Mouse (Mus musculus) cerebral cortex, adult 2 months (tissue): ENCODE data around the gene Gfpt2.

Experiments
- WGBS: fragments of 180-500 bp; shearing (Covaris S2); methylation state at CpG from one replicate; pipeline ENCODE4 v1.1.7; 2018; 5-methylcytosine and 5-hydroxymethylcytosine counted together

The Gfpt2 gene

DNA sequence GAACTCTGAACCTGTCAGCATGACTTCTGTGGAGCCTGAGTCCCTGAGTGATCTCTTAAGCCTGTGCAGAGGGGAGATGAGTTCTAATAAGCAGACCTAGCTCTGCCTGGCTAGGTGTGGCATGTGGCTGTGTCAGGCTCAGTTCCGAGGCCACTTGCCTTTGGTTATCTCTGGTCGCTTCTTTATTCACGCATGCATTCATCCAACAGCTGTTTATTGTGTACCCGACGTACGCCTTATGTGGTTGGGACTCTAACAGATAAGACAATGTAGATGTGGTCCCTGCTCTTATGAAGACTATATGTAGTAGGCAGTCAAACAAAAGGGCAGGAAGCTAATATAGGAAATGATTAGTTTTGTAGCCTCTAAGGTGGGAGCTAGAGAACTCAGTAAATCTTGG lies 5.0 kb downstream of the Gfpt2 start:
- WGBS = 93% methylated on average over 6 of the region's 6 CpGs

DNA sequence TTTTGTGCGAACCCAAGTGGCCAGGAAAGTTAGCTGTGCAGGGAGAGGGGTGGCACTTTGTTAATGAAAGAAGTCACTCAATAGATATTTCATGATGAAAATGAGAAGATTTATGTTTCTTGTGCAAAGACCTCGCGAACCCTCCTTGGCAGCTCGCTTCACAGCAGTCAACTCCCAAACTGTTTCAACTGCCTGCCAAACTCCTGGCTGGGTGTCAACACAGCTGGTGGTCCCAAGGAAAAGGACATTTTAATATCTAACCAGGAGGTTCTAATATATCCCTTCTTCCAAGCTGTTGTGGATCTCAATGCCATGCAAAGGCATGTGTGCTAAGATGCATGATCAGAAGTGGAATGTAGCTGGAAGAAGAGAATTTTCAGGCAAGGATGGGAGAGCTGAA lies 7.5 kb downstream of the Gfpt2 start:
- WGBS = 54% methylated on average over 4 of the region's 4 CpGs

DNA sequence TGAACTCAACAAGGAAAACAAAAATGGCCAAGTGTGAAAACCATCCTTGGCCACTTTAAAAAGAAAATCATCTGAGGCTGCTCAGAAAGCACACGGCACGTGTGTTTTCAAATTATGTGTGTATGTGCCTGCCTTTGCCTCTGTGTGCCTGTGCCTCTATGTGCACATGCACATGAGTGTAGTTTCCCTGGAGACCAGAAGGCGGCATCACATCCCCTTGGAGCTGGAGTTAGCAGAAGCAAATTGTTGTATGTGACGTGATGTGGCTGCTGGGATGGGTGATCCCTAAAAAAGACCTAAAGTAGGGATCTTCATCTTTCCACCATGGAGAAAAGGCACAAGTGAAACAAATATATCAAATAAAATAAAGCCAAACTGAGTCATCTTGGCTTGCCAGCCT lies 9.8 kb downstream of the Gfpt2 start:
- WGBS = 91% methylated on average over 4 of the region's 4 CpGs

DNA sequence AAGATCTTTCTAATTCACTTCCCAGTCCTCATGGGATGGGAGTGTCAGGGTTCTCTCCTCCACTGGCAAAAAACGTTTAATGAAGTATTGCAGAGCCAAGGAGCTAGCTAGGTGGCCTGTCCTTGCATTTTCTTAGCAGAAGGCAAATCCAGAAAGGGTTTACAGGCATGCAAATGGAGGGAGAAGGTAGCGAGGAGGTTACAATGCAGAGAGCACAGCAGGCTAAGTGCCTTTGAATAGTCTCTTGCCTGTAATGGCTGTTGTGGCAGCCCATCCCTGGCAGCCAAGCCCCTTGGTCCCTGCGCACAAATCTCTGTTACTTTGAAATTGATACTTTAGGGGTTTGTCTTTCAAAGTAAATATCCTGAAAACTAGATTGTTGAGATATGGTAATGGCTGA lies 12.2 kb downstream of the Gfpt2 start:
- WGBS = 61% methylated on average over 3 of the region's 3 CpGs

DNA sequence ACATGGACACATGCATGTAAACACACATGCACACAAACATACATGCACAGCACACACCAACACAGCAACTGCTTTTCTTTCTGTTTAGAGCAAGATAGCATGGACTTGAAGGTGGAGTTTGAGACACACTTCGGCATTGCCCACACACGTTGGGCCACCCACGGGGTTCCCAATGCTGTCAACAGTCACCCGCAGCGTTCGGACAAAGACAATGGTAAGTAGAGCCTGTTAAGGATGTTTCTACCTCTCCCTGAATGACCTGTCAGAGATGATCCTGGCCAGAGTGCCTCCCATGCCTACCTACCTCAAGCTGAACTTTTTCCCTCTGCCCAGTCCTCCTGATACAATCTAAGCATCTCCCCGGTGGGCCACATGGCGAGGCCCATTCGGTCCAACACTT lies 15.0 kb downstream of the Gfpt2 start:
- 88% methylated on average over 9 of the region's 9 CpGs for WGBS

DNA sequence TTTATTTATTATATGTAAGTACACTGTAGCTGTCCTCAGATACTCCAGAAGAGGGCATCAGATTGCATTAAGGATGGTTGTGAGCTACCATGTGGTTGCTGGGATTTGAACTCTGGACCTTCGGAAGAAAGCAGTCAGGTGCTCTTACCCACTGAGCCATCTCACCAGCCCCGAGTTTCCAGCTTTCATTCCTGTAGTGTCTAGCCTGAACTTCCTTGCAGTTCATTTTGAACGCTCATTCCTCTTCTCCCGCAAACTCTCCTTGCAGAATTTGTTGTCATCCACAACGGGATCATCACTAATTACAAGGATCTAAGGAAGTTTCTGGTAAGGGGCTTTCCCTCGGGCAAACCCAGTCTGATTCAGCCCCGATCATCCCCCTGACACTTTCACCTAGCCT lies 16.7 kb downstream of the Gfpt2 start:
- WGBS = 85% methylated on average over 7 of the region's 7 CpGs

DNA sequence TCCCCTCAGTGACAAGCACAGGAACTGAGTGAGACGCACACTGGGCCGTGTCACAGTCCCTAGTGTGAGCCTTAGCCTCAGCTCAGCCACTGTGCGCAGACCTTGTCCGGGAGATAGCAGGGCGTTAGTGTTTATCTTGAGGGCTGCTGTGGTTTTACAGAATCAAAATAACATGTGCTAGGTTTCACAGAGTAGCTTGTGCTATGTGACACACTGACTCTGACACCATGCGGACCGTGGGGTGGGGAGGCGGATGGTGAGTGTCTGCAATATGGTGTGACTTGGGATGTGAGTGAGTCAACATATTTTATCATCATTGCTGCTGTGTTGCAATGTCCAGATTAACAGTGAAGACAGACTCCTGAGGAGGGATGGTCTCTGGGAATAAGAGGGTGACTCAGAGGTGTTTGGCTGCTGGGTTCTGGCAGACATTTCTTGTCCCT lies 17.1 kb downstream of the Gfpt2 start:
- WGBS = 79% methylated on average over 8 of the region's 8 CpGs

DNA sequence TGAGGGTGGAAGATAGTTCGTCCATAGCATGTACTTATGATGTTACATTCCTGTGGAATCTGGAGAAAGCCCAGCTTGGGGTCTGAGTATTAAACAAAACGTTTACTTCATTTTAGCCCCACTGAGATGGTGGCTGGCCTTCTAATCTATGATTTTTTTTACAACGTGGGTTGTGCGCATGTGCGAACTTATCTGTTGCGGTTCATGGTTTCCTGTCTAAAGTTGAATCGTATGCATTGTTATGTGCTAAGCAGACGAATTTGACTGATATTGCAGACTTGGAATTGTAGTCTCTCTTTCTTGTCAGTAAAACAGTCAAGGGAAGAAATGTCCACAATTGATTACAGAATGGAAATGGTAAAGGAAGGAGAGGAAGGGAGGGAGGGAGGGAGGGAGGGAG lies 17.9 kb downstream of the Gfpt2 start:
- WGBS = 87% methylated on average over 8 of the region's 8 CpGs

DNA sequence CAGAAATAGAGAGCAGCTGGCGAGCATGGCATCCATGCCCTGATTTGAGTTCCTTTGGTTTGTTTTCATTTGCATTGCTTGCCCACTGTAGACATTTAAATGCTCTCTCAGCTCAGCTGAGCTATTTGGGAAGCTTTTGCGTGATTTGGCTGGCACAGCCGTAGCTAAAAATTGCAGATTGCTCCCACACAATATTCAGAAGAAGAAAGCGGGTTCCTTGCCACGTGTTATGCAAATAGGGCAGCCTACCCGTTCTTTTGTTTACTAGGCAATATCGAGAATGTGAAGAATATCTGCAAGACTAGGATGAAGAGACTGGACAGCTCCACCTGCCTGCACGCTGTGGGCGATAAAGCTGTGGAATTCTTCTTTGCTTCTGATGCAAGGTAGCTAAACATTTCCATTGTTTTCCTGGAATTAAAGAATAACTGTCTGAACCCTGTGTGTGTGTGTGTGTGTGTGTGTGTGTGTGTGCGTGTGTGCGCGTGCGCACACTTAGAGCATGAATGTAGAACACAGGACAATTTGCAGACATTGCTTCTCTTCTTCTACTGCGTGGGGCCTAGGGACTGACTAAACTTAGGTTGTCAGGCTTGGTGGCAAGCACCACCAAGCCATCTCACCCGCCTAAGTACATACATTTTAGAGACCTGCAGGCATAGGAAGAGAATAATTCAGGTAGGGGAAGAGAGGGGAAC lies 25.0 kb downstream of the Gfpt2 start:
- 41% methylated on average over 15 of the region's 15 CpGs for WGBS

DNA sequence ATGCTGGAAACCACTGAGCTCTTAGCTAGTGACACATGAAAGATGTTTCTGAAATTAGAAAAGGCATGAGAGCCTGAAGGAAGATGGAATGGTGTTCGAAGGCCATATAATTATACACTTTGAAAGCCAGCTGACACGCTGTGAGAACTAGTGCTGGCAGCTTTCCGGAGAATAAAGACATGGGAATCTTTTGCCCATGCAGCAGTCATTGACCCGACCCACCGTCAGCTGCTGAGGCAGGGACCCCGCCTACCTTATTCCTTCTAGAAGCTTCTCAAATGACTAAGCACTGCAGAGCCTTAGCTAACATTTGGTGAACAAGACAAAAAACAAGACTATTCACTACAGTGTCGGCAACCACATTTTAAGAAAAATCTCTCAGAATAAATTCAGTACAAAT lies 25.7 kb downstream of the Gfpt2 start:
- 41% methylated on average over 7 of the region's 7 CpGs for WGBS

DNA sequence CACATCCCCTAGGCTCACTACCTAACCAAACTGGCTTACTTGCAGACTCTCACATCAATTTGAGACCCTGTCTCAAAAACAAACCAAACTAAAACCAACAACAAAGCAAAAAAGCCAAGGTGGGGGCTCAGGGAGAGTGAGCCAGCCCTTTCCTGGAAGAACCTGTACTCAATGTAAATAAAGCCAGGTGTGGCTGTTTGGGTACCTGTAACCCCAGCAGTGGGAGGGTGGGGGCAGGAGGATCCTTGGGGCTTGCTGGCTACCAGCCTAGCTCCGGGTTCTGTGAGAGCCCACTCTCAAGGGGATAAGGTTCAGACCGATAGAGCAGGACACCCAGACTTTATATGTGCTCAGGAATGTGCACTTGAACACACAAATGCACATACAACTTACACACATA lies 26.9 kb downstream of the Gfpt2 start:
- 90% methylated on average over 2 of the region's 2 CpGs for WGBS

DNA sequence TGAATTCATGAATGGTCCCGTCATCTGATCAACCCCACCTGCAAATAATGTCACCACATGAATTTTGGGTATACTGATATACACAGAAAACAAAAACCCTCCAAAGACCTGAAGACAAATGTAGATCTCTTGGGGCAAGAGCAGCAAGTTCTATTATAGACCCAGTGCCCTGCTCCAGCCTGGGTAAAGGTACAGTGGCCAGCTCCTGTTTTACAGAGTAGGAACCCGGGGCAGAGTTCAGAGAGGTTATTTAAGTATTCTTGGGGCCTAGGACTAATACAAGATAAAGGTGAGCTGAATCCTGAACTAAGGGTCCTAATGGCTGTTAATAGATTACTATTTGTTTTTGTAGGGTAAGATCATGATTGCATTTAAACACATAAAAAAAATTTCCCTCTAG lies 27.6 kb downstream of the Gfpt2 start:
- WGBS = 96% methylated on average over 2 of the region's 2 CpGs

DNA sequence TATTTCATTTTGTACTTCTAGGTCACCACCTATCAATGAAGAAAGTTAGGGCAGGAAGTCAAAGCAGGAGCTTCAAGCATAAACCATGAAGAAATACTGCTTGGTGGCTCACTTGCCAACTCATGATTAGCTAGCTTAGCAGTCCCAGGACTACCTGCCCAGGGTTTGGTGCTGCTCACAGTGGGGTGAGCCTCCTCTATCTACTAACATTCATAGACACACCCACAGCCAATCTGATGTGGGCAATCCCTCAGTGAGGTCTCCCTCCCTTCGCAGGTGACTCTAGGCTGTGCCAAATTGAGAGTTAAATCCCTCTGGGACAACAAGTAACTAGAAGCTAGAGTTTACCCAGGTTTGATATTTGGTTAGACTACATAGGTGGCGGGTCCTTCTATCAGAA lies 28.4 kb downstream of the Gfpt2 start:
- 96% methylated on average over 2 of the region's 2 CpGs for WGBS

DNA sequence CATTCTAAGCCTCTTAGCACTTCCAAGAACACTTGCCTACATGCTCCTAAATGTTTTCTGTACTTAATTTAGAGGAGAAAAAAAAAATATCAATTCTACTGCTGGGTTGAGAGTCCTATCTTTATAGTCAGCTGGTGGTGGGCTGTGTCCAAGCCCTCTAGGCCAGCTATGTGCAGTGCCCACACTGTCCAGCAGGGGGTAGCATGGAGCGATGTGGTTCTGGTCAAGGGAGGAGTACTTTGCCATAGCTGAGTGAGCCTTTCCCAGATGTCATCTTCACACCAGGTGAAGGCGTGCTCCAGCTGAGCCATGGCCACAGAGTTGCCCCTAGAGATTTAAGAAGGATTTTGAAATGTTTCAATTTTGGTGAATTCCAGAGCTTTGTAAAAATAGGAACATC lies 30.9 kb downstream of the Gfpt2 start:
- 57% methylated on average over 2 of the region's 2 CpGs for WGBS

DNA sequence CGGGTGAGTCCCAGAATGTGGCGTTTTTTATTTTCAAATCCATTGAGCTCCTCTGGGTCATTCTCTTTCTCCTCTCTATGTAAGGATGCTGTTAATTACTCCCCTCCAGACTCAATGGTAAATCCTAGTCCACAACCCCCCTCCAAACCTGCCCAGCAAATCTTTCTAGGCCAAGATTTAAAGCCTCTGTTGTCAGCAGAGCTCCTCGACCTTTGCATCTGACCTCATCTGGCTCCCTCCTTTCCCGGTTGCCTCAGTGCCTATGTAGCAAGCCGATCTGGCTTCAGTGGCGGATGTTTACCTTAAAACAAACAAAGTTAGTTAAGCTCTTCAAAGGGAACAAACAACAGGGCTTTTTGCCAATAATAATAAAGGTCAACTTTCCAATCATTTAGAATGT lies 33.3 kb downstream of the Gfpt2 start:
- 68% methylated on average over 6 of the region's 6 CpGs for WGBS

DNA sequence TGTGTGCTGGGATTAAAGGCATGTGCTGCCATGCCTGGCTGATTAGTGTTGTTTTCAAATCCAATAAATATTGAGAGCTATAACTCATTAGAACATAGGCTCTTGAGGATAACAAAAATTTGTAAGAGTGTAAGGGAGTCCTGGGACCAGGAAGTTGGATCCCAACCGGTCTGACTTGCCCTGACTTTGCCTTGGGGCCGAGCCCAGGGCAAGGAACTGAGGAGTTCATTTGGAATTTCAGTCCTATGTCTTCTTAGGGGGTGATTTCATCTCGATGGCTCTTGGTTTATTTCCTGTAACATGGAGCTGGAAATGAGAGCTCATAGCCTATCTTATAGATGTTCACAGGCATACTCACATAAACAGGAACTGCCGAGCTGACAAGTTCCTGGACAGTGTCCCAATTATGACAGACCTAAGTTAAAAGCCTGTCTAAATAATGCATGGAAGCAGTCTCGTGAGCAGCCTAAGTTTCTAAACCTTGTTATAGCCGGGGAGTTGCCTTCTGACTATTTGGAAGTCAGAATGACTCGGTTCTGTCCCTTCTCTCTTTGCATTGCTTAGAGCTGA lies 35.3 kb downstream of the Gfpt2 start:
- WGBS = 64% methylated on average over 7 of the region's 7 CpGs

DNA sequence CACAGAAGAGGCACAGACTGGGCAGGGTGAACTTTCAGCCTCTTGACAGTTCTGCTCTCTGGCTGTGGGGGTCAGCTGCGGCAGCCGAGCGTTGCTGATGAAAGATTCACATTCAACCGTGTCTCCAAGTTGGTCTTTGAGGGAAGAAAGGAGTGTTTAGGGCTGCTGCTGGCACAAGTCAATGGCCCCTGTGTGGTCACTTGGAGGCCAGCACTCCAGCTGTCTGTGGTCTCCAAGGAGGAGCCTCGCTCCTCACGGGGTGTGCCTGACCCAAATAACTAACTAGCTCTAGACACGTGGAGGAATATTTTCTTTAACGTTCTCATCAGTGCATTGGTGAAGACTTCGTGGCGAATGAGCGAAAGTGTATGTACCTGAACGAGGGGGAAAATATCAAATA lies 38.0 kb downstream of the Gfpt2 start:
- WGBS = 76% methylated on average over 12 of the region's 12 CpGs

DNA sequence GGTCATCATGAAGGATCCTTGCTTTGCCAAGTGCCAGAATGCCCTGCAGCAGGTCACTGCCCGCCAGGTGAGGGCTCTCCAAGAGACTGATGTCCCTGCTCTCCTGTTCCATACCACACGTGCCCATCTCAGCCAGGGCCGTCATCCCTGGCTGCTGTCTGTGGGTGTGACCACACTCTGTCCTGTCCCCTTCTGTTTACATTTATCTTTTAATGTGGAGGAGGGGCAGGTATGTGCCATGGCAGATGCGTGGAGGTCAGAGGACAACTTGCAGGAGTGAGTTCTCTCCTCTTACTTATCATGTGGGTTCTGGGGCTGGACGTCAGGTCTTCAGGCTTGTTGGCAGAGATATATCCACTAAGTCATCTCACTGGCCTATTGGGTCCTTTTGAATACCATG lies 39.0 kb downstream of the Gfpt2 start:
- 91% methylated on average over 5 of the region's 5 CpGs for WGBS

DNA sequence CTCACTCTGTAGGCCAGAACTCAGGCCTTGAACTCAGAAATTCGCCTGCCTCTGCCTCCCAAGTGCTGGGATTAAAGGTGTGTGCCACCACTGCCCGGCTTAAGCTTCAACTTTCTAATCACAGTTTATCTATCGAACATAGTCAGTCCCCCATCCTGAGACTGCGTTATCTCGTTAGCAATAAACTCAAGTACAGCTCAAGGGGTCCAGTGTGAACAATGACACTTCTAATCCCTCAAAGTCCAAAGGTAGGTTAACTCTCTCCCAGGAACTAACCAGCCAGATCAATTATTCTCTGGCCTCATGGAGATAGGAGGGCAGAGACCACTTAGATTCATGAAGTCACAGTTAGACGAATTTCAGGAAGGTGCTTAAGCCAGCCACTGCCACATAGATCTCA lies 40.3 kb downstream of the Gfpt2 start:
- WGBS = 92% methylated on average over 6 of the region's 6 CpGs

DNA sequence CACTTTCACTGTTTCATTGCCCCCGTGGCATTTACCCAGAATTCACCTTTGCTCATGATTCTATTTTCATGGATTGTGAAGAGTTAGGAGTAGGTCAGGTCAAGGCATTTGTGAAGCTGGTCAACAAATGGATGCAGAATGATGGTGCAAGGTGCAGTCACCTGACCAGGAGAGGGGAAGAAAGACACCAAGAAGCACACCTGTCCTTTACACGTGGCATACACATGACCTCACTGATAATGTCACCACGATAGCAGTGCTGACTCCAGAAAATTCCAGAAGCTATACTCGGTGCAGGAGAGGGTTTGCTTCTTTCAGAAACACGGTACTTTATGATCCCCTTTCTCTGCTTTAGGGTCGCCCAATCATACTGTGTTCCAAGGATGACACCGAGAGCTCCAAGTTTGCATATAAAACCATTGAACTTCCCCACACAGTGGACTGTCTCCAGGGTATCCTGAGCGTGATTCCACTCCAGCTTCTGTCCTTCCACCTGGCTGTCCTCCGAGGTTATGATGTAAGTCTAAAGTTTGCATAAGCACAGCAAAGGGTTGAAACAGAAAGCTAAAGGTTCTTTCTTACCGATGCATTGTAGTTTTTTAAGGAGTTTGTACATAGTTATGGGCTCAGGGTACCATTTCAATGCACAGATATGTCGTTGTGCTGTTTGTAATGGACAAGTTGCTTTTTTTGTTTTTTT lies 41.4 kb downstream of the Gfpt2 start:
- 96% methylated on average over 11 of the region's 11 CpGs for WGBS

DNA sequence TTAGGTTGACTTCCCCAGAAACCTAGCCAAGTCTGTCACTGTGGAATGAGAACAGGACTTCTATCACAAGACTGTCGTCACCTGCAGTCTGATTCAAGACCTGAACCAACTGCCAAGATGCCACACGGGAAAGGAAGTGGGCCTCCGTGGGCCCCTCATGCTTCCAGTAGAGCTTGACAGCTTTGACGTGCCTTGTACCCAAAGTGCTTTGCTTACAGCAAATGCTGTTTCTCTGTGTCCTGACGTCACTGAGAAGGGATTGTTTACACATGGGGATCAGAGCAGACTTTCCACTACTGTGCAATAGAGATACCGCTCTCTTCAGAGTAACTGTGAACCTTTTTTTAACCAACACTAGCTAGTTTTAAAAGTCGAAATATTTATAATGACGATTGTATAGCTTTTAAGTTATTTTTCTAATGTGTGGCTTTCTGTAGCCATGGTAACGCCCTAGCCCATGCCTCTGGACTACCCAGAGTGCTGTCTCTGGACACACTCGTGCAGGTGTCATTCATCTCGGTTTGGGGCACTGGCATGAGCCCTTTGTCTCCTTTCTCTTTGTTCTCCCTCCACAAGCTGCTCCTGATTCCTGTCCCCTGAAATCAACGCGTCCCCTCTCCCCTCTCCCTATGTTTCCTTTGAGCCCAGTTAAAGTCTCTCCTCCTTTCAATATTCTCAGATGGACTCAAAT lies 43.9 kb downstream of the Gfpt2 start:
- 50% methylated on average over 13 of the region's 13 CpGs for WGBS

DNA sequence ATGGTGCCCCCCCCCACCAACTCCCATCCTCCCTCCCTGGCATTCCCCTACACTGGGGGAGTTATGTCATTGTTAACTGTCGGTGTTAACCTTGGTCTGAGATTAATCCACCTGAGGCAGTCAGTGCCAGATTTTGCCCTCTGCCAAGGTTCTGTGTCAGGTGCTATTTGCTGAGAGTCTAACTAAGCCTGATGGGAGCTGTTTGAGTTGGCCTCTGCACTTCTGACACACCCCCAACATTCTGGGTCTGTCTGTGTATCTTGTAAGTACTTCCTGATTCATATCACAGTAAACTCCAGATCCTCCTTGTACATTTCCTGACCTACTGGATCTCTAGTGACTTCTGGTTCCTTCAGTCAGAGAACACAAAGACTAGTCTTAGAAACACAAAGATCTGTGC lies 46.7 kb downstream of the Gfpt2 start:
- WGBS = 78% methylated on average over 1 of the region's 1 CpGs

DNA sequence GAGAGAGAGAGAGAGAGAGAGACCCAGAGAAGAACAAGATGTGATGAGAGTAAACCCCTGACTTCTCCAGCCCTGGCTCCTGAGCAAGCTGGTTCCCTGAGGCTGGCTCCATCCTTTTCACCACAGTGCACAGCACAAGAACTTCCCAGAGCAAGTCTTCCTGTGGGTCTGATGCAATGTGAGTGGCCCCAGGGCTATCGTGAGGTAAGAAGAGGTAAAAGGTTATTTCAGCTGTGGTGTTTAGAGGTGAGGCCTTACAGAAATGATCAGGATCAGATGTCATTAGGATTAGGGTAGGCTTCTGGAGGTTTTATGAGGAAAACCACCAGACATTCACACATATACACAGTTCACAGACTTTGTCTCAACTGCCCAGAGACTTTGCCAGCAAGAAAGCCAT lies 47.9 kb downstream of the Gfpt2 start:
- 97% methylated on average over 1 of the region's 1 CpGs for WGBS
